Mouse (Mus musculus): ENCODE results near the gene Faiml.

The Faiml gene

GRCm38 (mm10) chr9:99180272-99180671 lies 56.8 kb downstream of the Faiml start:
- no peak for DNase-seq (ENCODE audit: extremely low read depth, low read depth, low spot score)
